Mouse (Mus musculus) thymus, adult 2 months (tissue): ENCODE measurements around the gene Vmn1r183. TPM values are rescaled to one million over a fixed set of nuclear protein-coding genes. Genes with fewer than 3 reads are reported as not detected.

ENCODE experiments used
- DNase-seq: peaks from one replicate; pipeline ENCODE4 v3.0.0; 2021
- H3K27ac ChIP-seq: fragments of 200-500 bp; 2 replicates; pipeline ENCODE4 v1.5.1; 2012; ENCODE audit warnings: low read length, control low read depth; ENCODE audit not compliant: control insufficient read depth, insufficient read depth
- H3K27me3 ChIP-seq: fragments of 200-500 bp; 2 replicates; pipeline ENCODE4 v1.6.1; 2012; ENCODE audit warnings: mild to moderate bottlenecking, low read length, moderate library complexity, mixed read lengths; ENCODE audit not compliant: control insufficient read depth, insufficient read depth
- H3K36me3 ChIP-seq: fragments of 200-500 bp; 2 replicates; pipeline ENCODE4 v1.6.1; 2012; ENCODE audit warnings: mild to moderate bottlenecking, low read length, moderate library complexity; ENCODE audit not compliant: control insufficient read depth, insufficient read depth
- H3K4me1 ChIP-seq: fragments of 200-500 bp; replicated peaks from 2 replicates; pipeline ENCODE4 v1.6.1; 2012; ENCODE audit warnings: low read length; ENCODE audit not compliant: control insufficient read depth, insufficient read depth
- H3K4me3 ChIP-seq: fragments of 200-500 bp; 2 replicates; pipeline ENCODE4 v1.5.1; 2012; ENCODE audit warnings: mild to moderate bottlenecking, low read length, control low read depth, moderate library complexity; ENCODE audit not compliant: control insufficient read depth, insufficient read depth
- CTCF ChIP-seq: fragments of 200-500 bp; IDR thresholded peaks from 2 replicates; pipeline ENCODE4 v1.5.1; 2012; ENCODE audit warnings: mild to moderate bottlenecking, control low read depth, low read length, moderate library complexity, borderline replicate concordance; ENCODE audit not compliant: control insufficient read depth, poor library complexity, insufficient read depth; ENCODE audit errors: extremely low read depth
- POLR2A ChIP-seq: fragments of 200-500 bp; IDR thresholded peaks from 2 replicates; pipeline ENCODE4 v1.6.1; 2012; ENCODE audit warnings: mild to moderate bottlenecking, low read length, control low read depth, moderate library complexity; ENCODE audit not compliant: control insufficient read depth, poor library complexity, insufficient read depth; ENCODE audit errors: extremely low read depth
- WGBS: fragments of 180-500 bp; shearing (Covaris S2); methylation state at CpG from one replicate; pipeline ENCODE4 v1.1.7; 2018; 5-methylcytosine and 5-hydroxymethylcytosine counted together
- polyA plus RNA-seq: library from polyadenylated mRNA; depleted of rRNA; stranded (reverse); fragments of >200 nt; gene quantifications from 2 replicates; pipeline ENCODE4 v1.2.3, GENCODE M21; 2012; rRNA removed

Vmn1r183 gene
- polyA plus RNA-seq, 1 experiment, result not detected

GRCm38 (mm10) chr7:24104403-24104802 is 51.3 kb downstream of the Vmn1r183 start:
- TF ChIP-seq CTCF, result no peak
- TF ChIP-seq POLR2A, result no peak
- Histone ChIP-seq H3K4me3 (no peak overlapping the region), H3K27me3 (no peaks in the 10 kb centered on the region), H3K27ac (no peak overlapping the region), H3K36me3 (peaks cover 72% of the 10 kb centered on the region), H3K4me1 (no peaks in the 10 kb centered on the region)
- WGBS, result 97% methylated on average over 9 of the region's 9 CpGs
- DNase-seq, result no peak

GRCm38 (mm10) chr7:24105144-24105703 is 52.2 kb downstream of the Vmn1r183 start:
- DNase-seq, result no peak
- no peaks in the 10 kb centered on the region for H3K4me1 ChIP-seq
- no peak overlapping the region for H3K4me3 ChIP-seq
- TF ChIP-seq POLR2A, result no peak
- no peak for TF ChIP-seq CTCF
- H3K36me3 ChIP-seq, result peaks cover 66% of the 10 kb centered on the region
- WGBS, result 97% methylated on average over 18 of the region's 18 CpGs
- H3K27ac ChIP-seq, result no peak overlapping the region
- no peaks in the 10 kb centered on the region for H3K27me3 ChIP-seq

- TF ChIP-seq POLR2A (no peak), CTCF (no peak)
- no peak overlapping the region for H3K4me3 ChIP-seq
- whole genome bisulfite sequencing, result 97% methylated on average over 7 of the region's 7 CpGs
- DNase-seq, result no peak
- H3K36me3 ChIP-seq, result peaks cover 12% of the 10 kb centered on the region
- peaks cover 8% of the 10 kb centered on the region; the same call in 1 of the 2 replicates for H3K4me1 ChIP-seq
- no peak overlapping the region for H3K27ac ChIP-seq
- H3K27me3 ChIP-seq, result no peaks in the 10 kb centered on the region
These were observed 57.8 kb downstream of the Vmn1r183 start for GRCm38 (mm10) chr7:24110839-24111238.

GRCm38 (mm10) chr7:24111772-24112155 is 58.7 kb downstream of the Vmn1r183 start:
- Histone ChIP-seq H3K36me3 (peaks cover 7% of the 10 kb centered on the region), H3K27ac (peak overlapping the region; percentile 43; the same call in 1 of the 2 replicates), H3K4me1 (peaks cover 8% of the 10 kb centered on the region; the same call in 1 of the 2 replicates), H3K27me3 (no peaks in the 10 kb centered on the region), H3K4me3 (peak overlapping the region; percentile 28)
- no peak for DNase-seq
- WGBS, result 64% methylated on average over 9 of the region's 9 CpGs
- TF ChIP-seq CTCF, result no peak
- TF ChIP-seq POLR2A, result no peak

GRCm38 (mm10) chr7:24112156-24112856 is 59.3 kb downstream of the Vmn1r183 start, which contains the start of gene Zfp112:
Zfp112 (plus strand) TSS chr7:24112314.
- 21% methylated on average over 23 of the region's 23 CpGs for WGBS
- no peak for TF ChIP-seq POLR2A
- no peak for TF ChIP-seq CTCF
- peak within 1 kb of the TSS; percentile 40 for H3K4me3 ChIP-seq
- peaks cover 8% of the 10 kb centered on the region; the same call in 1 of the 2 replicates for H3K4me1 ChIP-seq
- no peak for DNase-seq
- peak within 1 kb of the TSS; percentile 43; the same call in 1 of the 2 replicates for H3K27ac ChIP-seq
- peaks cover 1% of the 10 kb centered on the region; the same call in 1 of the 2 replicates for H3K36me3 ChIP-seq
- no peaks in the 10 kb centered on the region for H3K27me3 ChIP-seq

- TF ChIP-seq CTCF (no peak), POLR2A (no peak)
- Histone ChIP-seq H3K27ac (no peak overlapping the region), H3K4me1 (peaks cover 8% of the 10 kb centered on the region; the same call in 1 of the 2 replicates), H3K27me3 (no peaks in the 10 kb centered on the region), H3K36me3 (no peaks in the 10 kb centered on the region), H3K4me3 (peak overlapping the region; percentile 40)
- 42% methylated on average over 12 of the region's 12 CpGs for WGBS
- no peak for DNase-seq
These were observed 59.9 kb downstream of the Vmn1r183 start for GRCm38 (mm10) chr7:24113001-24113400.

Other genes with a start within 250 kb of the Vmn1r183 start
- not detected in 2 replicates for gene Vmn1r175, start 242.6 kb upstream of the Vmn1r183 start, polyA plus RNA-seq
- gene Vmn1r176, start 215.9 kb upstream of the Vmn1r183 start, polyA plus RNA-seq, result not detected in 2 replicates
- gene Vmn1r177, start 186.8 kb upstream of the Vmn1r183 start, polyA plus RNA-seq, result not detected in 2 replicates
- gene Vmn1r178, start 161.2 kb upstream of the Vmn1r183 start, polyA plus RNA-seq, result not detected in 2 replicates
- gene Vmn1r179, start 126.3 kb upstream of the Vmn1r183 start, polyA plus RNA-seq, result not detected in 2 replicates
- gene Vmn1r180, start 102.6 kb upstream of the Vmn1r183 start, polyA plus RNA-seq, result not detected in 2 replicates
- not detected in 2 replicates for gene Vmn1r181, start 78.6 kb upstream of the Vmn1r183 start, polyA plus RNA-seq
- gene V1rd19, start 51.6 kb upstream of the Vmn1r183 start, polyA plus RNA-seq, result not detected in 2 replicates
- 27.0 and 27.9 TPM in 2 replicates for gene Zfp180, start 28.7 kb downstream of the Vmn1r183 start, polyA plus RNA-seq
- gene Zfp112, start 59.1 kb downstream of the Vmn1r183 start, polyA plus RNA-seq, result 0.66 and 0.79 TPM in 2 replicates
- 7.8 and 12.6 TPM in 2 replicates for gene Zfp235, start 80.9 kb downstream of the Vmn1r183 start, polyA plus RNA-seq
- gene Zfp114, start 121.8 kb downstream of the Vmn1r183 start, polyA plus RNA-seq, result 0.34 and 0.40 TPM in 2 replicates
- 0.89 and 1.1 TPM in 2 replicates for gene Zfp111, start 158.2 kb downstream of the Vmn1r183 start, polyA plus RNA-seq
- gene Zfp109, start 184.3 kb downstream of the Vmn1r183 start, polyA plus RNA-seq, result 2.3 and 2.6 TPM in 2 replicates
- 0.34 and 0.43 TPM in 2 replicates for gene Zfp108, start 201.5 kb downstream of the Vmn1r183 start, polyA plus RNA-seq
- 1.2 and 1.7 TPM in 2 replicates for gene Zfp93, start 217.2 kb downstream of the Vmn1r183 start, polyA plus RNA-seq
- 16.1 and 22.6 TPM in 2 replicates for gene Zfp61, start 248.0 kb downstream of the Vmn1r183 start, polyA plus RNA-seq